Mouse (Mus musculus): ENCODE data around the gene Slc15a3.

GRCm38 (mm10) chr19:10900315-10900714, 60.8 kb downstream of the Slc15a3 start:
- TF ChIP-seq CTCF (IDR thresholded peaks at IDR 0.05; ENCODE audit: low read depth, low read length) (no peak), POLR2A (IDR thresholded peaks at IDR 0.05; ENCODE audit: borderline replicate concordance, low read depth, low read length) (no peak)

Data from bone marrow macrophage, adult 2 months (primary cell).